Mouse (Mus musculus) bone marrow, adult 2 months (tissue): ENCODE results near the gene Syt1.

ENCODE experiments used
- CTCF ChIP-seq: fragments of 200-500 bp; IDR thresholded peaks from 2 replicates; pipeline ENCODE4 v1.5.1; 2011; ENCODE audit warnings: low read length, control low read depth; ENCODE audit not compliant: control insufficient read depth, insufficient read depth
- POLR2A ChIP-seq: fragments of 200-500 bp; IDR thresholded peaks from 2 replicates; pipeline ENCODE4 v1.6.1; 2011; ENCODE audit warnings: low read depth, mild to moderate bottlenecking, control low read depth, low read length, borderline replicate concordance; ENCODE audit not compliant: control insufficient read depth

GRCm38 (mm10) chr10:108855986-108856385 lies 154.8 kb downstream of the Syt1 start:
- no peak for TF ChIP-seq POLR2A
- TF ChIP-seq CTCF: no peak
